Mouse (Mus musculus): ENCODE data around the gene Aak1.
"Not testable (repeated sequence)": the region's sequence is repeated elsewhere in the genome, so short reads cannot be mapped to it uniquely, and the experiment has no call there.

Aak1 gene

DNA sequence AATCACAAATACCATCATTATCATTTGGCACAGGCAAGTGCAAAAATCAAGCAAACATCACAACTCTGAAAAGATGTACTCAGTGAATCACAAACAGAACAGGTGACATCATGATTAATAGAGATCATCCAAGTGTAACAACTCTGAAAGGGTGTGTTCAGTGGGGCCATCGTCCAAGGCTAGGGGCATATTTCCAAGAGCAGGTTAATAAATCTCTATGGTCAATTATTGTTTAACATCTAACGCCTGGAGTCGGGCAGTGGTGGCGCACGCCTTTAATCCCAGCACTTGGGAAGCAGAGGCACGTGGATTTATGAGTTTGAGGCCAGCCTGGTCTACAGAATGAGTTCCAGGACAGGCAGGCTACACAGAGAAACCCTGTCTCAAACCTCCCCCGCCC lies 182.0 kb downstream of the Aak1 start:
- not testable (repeated sequence) for DNase-seq

DNA sequence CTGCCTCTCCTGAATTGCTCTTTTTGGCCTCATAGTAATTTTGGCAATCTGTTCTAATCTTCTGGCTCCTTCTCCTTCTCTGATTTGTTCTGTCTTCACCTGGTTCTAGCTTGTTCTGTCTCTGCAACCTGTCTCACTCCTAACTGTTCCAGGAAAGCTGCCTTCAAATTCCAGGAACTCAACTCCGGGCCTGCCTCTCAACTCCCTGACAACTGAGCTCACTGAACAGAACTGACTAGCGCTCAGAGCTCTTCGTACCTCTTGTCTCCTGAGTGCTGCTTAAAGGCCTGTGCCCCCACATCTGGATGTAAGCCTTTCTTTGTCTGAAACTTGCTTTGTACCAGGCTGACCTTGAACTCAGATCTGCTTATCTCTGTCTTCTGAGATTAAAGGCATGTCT lies 183.1 kb downstream of the Aak1 start:
- no peak for DNase-seq

DNA sequence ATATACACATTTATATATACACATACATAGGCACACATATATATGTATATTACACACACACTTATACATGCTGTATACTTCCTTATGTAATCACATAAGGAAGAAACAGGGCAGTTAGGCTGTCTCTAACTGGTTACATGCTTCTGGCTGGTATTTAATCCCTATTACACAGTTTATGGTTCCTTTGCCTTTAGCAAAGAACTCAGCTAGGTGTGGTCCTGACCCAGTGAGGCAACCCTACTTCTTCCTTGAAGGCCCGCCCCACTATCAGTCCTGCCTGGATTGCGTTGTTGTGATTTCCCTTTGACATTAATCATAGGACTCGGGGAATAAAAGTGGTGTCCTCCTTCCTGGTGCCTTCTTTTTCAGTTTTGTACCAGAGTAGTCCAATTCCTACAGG lies 185.1 kb downstream of the Aak1 start:
- DNase-seq: no peak

DNA sequence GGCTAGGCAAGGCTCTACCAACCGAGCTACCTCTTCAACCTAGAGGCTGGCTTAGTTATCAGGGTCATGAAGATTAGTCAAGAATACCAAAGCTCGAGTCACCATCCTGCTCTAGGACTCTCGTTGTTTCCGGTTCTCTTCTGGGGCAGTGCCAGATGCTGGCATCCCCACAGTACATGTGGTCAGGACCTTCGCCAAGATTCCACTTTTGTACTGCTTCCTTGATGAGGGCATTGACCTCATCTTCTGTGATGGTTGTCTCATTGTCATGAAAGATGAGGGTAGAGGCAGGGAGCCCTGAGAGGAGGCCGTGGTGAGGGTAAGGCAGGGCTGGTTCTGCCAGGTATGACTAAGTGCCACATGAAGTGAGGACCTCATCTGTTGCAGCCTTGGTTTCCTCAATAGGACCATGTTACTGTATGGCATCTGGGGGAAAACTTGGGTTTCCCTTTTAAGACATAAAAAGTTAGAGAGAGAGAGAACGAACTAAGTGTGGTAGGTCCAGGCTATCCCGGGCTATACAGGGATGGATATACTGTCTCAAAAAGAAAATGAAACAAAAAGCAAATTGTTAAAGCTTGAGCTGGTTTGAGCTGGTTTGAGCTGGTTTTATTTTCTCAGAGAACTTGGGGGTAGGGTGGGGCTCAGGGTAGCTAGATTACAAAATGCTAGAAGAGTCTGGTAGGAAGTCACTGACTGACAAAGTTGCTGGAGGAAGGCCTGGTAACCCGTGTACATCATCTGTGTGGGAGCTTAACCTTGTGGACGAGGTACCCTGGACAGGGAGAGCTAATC lies 188.7 kb downstream of the Aak1 start:
- no peak for DNase-seq

DNA sequence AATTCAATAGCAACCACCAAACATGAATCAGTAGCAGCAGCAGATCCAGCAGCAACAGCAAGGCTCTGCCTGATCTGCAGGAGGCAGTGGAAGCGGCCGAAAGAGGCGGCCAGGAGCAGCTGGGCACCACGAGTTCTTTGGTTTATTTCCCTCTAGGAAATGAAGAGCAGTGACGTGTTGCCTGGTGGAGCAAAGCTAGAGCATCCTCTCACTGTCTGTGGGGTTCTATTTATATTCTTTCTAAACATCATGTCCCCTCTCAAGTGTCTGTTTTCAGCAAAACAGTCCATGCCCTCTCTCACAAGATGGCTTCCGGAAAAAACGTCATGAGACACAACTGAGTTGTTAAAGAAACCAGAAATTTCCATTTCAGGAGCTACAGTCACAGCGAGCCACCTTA lies 189.8 kb downstream of the Aak1 start:
- DNase-seq: no peak

DNA sequence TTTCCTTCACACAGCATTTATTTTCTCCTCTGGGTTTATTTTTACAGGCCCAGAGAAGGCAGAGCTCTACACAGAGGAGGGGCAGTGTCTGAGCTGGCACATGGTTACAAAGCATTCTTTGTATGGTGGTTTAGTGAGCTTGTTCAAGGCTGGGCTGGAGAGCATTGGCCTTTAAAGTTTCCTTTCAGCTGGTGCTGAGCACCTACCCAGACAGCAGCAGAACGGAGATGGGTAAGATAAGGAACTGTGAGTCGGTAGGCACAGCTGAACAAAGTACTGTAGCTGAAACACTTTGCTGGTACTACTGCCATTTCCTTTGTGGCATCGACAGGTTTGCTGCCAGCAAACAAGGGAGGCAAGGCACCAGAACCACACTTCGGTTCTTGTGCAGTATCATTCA lies 191.7 kb downstream of the Aak1 start:
- no peak for DNase-seq

DNA sequence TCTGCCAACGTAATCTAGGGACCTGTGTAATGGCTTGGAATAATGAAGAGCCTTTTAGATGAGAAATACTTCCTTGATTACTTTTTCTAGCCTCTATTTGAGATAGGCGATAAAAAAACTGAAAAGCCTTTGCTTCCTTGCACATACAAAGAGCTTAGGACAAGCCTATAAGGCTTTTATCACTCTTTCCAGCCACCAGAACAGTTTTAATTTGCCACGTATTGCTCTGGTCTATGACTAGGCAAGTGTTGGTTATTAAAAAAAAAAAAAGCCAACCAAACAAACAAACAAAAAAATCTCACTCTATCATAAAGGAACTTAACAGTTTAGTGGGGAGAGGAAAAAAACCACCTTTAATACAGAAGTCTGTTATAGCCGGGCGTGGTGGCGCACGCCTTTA lies 192.1 kb downstream of the Aak1 start:
- DNase-seq: no peak

DNA sequence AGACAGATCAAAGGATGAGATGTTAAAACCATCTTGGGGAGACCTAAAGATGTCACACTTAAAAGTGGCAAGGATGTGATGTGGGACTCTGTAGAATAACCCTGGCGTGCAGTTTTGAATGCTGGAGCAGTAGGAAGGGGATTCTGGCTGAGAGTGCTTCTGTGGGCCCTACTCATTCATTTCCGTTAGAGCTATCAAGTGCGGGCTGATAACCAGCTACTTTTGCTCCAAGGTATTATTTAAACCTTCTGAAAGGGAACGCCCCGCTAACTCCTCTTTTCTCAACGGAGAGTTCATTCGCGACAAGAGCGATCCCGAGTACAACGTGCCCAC lies 192.7 kb downstream of the Aak1 start:
- DNase-seq: no peak

DNA sequence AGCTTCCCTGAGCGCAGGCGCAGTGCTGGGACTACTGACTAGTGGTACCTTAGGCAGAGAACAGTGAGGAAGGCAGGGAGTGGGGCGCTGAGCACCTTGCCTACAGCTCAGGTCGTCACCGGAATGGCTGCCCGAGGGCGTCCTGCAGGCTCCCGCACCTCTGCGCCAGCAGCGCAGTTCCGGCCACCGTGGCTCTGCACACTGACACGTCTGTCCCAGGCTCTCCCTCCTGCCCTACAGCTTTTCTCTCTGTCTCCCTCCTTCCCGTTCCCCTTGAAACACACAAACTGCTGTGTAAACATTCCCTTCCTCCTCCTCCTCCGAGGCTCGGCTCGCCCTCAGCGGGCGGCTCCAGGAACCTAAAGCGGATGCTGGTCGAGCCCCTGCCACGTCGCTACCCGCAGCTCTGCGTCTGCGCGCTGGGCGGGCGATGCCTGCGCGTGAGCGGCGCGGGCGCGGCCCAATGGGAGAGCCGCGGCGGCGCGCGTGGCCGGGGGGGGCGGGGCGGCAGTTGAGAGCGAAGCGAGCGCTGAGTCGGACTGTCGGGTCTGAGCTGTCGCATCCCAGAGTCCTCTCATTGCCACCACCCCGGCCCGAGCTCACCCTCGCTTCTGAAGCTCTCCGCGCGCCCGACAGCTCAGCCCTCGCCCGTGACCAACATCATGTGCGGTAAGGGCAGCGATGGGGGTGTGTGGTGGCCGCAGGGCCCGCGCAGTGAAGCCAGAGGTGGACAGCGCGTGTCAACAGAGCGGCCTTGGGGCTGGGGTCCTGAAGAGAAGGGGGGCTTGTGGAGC lies 193.2 kb downstream of the Aak1 start, which contains the start of gene Gfpt1:
Gfpt1 (plus strand) TSS at position 510 of the 794 bp plus-strand sequence.
- DNase-seq: peak; percentile 96

DNA sequence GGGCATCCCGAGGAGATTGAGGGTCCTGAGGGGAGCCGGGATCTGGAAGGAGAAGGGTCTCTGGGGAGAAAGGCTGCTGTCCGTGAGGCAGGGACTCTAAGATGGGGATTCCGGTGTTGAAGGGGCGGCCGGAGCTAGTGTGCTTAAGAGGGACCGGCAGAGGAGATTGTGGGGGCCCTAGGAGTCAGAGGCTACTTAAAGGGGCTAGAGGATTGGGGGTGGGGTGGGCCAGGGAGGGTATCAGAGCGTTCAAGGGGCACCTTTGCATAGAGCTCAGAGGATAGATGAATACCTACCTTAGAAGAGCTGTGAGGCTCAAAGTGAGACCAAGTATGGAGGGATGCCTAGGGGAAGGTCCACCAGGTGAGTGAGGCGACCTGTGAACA lies 193.8 kb downstream of the Aak1 start:
- no peak for DNase-seq

DNA sequence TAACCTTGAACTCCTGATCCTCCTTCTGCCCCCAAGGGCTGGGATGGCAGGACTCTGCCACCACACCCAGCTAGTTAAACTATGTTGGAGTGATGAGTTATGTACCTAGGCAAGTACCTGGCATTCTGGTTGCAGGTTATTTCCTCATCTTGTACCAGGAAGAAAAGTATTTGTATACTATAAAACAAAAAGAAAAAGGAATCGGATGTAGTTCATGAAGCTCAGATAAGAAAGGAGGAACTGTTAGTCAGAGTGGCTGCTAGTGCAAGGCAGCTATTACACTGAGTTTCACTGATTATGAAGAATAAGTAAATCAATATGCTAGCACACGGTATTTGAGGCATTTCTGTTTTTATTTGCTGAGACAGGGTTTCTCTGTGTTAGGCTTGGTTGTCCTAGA lies 195.6 kb downstream of the Aak1 start:
- DNase-seq: no peak

DNA sequence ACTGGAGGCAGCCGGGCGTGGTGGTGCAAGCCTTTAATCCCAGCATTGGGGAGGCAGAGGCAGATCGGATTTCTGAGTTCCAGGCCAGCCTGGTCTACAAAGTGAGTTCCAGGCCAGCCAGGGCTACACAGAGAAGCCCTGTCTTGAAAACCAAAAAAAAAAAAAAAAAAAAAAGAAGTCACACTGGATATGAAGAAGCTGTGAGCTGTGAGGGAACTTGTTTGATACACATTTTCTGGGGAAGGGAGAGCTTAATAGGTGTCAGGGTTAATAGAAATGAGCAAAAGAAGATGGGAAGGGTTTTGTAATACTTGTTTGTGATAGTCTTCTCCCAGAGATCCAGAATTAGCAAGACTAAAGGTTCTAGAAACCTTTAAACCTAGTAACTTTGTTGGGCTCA lies 196.2 kb downstream of the Aak1 start:
- no peak for DNase-seq

DNA sequence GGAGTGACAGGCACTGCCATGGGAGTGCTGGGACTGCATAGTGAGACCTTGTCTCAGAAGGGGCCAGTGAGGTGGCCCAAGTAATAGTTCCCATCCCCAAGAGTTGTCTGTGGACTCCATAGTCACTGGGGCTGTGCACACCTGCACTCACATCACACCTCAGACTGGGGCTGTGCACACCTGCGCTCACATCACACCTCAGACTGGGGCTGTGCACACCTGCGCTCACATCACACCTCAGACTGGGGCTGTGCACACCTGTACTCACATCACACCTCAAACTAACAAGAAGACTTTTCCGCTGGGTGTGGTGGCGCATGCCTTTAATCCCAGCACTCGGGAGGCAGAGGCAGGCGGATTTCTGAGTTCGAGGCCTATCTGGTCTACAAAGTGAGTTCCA lies 199.4 kb downstream of the Aak1 start:
- not testable (repeated sequence) for DNase-seq

DNA sequence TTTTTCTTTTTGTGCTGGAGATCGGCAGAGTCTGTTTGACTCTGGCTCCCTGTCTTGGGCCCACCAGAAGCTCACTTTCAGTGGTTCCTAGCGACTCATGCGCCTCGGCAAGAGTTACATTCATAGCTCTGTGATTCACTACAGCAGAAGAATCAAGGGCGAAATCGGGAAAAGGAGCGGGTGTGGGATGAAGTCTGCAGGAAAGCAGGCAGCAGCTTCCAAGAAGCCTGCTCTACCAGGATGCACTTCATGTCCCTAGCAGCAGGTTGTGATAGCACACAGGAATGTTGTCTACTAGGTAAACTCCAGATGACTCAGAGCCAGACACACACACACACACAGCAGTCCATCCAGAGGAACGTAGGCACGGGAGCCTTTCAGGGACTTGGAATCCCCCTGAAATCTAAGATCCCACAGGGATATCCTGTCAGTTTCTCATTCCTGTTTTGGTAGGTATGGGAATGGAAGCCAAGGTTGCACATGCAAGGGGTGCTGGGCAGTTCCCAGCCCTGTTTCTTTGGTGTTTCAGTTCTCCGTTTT lies 202.6 kb downstream of the Aak1 start:
- no peak for DNase-seq

All from right cerebral cortex, postnatal 4 days (tissue).